In genomic region chr9:32445789-32446188, GRCm38 (mm10) we compare ENCODE assay signal across 9 mouse cellular contexts.
DNase-seq lines count a peak whose midpoint lies in the region; ATAC-seq and TF ChIP-seq lines count a peak whose summit lies in the region.
"Had no signal": no experiment of that assay in that cellular context is flagged by ENCODE, and none has a peak within 500 bp of the region (broad histone marks: within the 10 kb centered on the region; RNA-seq: fewer than 3 reads in every experiment).

No protein-coding gene starts in this region.

- no peak overlapping the region for H3K4me3 ChIP-seq in forebrain, postnatal 0 days (ENCODE audit: low read depth, low read length)
- H3K4me3 ChIP-seq in forebrain, embryonic 12.5 days (replicated peaks), result no peak overlapping the region
- H3K4me3 ChIP-seq in midbrain, postnatal 0 days (ENCODE audit: low read depth, low read length), result no peak overlapping the region
- no peak overlapping the region for H3K4me3 ChIP-seq in midbrain, embryonic 16.5 days (ENCODE audit: low read depth, low read length)
- H3K4me3 ChIP-seq: liver, embryonic 15.5 days had no signal

- H3K9ac ChIP-seq in forebrain, postnatal 0 days, result no peak overlapping the region
- no peak overlapping the region for H3K9ac ChIP-seq in forebrain, embryonic 12.5 days
- H3K9ac ChIP-seq in midbrain, postnatal 0 days (replicated peaks; ENCODE audit: low read length, poor library complexity, severe bottlenecking), result no peak overlapping the region
- H3K9ac ChIP-seq in midbrain, embryonic 16.5 days (ENCODE audit: low read depth, low read length), result no peak overlapping the region
- H3K9ac ChIP-seq: liver, embryonic 15.5 days had no signal

- no peaks in the 10 kb centered on the region for H3K9me3 ChIP-seq in forebrain, postnatal 0 days (ENCODE audit: low read length)
- H3K9me3 ChIP-seq in forebrain, embryonic 12.5 days, result no peaks in the 10 kb centered on the region
- H3K9me3 ChIP-seq in midbrain, postnatal 0 days (ENCODE audit: low read length), result no peaks in the 10 kb centered on the region
- H3K9me3 ChIP-seq in midbrain, embryonic 16.5 days (replicated peaks; ENCODE audit: control insufficient read depth, low read length, poor library complexity, severe bottlenecking), result no peaks in the 10 kb centered on the region
- H3K9me3 ChIP-seq: liver, embryonic 15.5 days had no signal

- H3K27ac ChIP-seq in forebrain, postnatal 0 days (ENCODE audit: low read depth, low read length), result no peak overlapping the region
- H3K27ac ChIP-seq in forebrain, embryonic 12.5 days, result no peak overlapping the region
- H3K27ac ChIP-seq in midbrain, postnatal 0 days (ENCODE audit: low read depth, low read length), result no peak overlapping the region
- no peak overlapping the region for H3K27ac ChIP-seq in midbrain, embryonic 16.5 days (ENCODE audit: low read length)
- H3K27ac ChIP-seq: liver, embryonic 15.5 days had no signal

- no peaks in the 10 kb centered on the region for H3K27me3 ChIP-seq in forebrain, postnatal 0 days (ENCODE audit: insufficient read depth, low read length)
- 0 out of 2 replicates have a peak, but pooled peaks cover 8% of the 10 kb centered on the region for H3K27me3 ChIP-seq in forebrain, embryonic 12.5 days
- no peaks in the 10 kb centered on the region for H3K27me3 ChIP-seq in midbrain, postnatal 0 days (ENCODE audit: insufficient read depth, low read length)
- H3K27me3 ChIP-seq in midbrain, embryonic 16.5 days (ENCODE audit: control insufficient read depth, insufficient read depth, low read depth, low read length), result no peaks in the 10 kb centered on the region
- H3K27me3 ChIP-seq: liver, embryonic 15.5 days had no signal

- no peak for ATAC-seq in forebrain, postnatal 0 days
- ATAC-seq in forebrain, embryonic 12.5 days (ENCODE audit: low FRiP score), result no peak
- ATAC-seq in midbrain, postnatal 0 days (ENCODE audit: low FRiP score), result no peak
- ATAC-seq in midbrain, embryonic 16.5 days, result no peak

- H3K36me3 ChIP-seq in forebrain, postnatal 0 days (ENCODE audit: insufficient read depth), result no peaks in the 10 kb centered on the region
- no peaks in the 10 kb centered on the region for H3K36me3 ChIP-seq in forebrain, embryonic 12.5 days (replicated peaks)
- H3K36me3 ChIP-seq in midbrain, postnatal 0 days (ENCODE audit: insufficient read depth, low read length), result no peaks in the 10 kb centered on the region
- no peaks in the 10 kb centered on the region for H3K36me3 ChIP-seq in midbrain, embryonic 16.5 days (ENCODE audit: control insufficient read depth, insufficient read depth, low read length)

- H3K4me2 ChIP-seq in forebrain, postnatal 0 days (ENCODE audit: low read depth), result no peak overlapping the region
- no peak overlapping the region for H3K4me2 ChIP-seq in forebrain, embryonic 12.5 days
- H3K4me2 ChIP-seq in midbrain, postnatal 0 days (ENCODE audit: low read depth, low read length, poor library complexity, severe bottlenecking), result no peak overlapping the region
- H3K4me2 ChIP-seq in midbrain, embryonic 16.5 days (ENCODE audit: low read length), result no peak overlapping the region
- H3K4me2 ChIP-seq: liver, embryonic 15.5 days had no signal

- peak; percentile 34 for TF ChIP-seq CTCF in forebrain, postnatal 0 days (IDR thresholded peaks at IDR 0.05; ENCODE audit: low read depth)
- peak; percentile 53 for TF ChIP-seq CTCF in midbrain, postnatal 0 days (IDR thresholded peaks at IDR 0.05)

- no peaks in the 10 kb centered on the region for H3K4me1 ChIP-seq in forebrain, postnatal 0 days (ENCODE audit: insufficient read depth)
- peaks cover 7% of the 10 kb centered on the region for H3K4me1 ChIP-seq in forebrain, embryonic 12.5 days
- no peaks in the 10 kb centered on the region for H3K4me1 ChIP-seq in midbrain, postnatal 0 days (ENCODE audit: insufficient read depth, low read length)
- no peaks in the 10 kb centered on the region for H3K4me1 ChIP-seq in midbrain, embryonic 16.5 days (ENCODE audit: control insufficient read depth, insufficient read depth, low read length)
- H3K4me1 ChIP-seq: liver, embryonic 15.5 days had no signal

- no peak for DNase-seq in forebrain, postnatal 0 days
- DNase-seq in midbrain, postnatal 0 days (ENCODE audit: low spot score), result peak; percentile 30
- DNase-seq in lung, postnatal 14 days, result peak; percentile 50
- no peak for DNase-seq in layer of hippocampus, adult 18-20 months (ENCODE audit: low spot score in 2 of 2)
- DNase-seq in right cerebral cortex, postnatal 36 days (ENCODE audit: low spot score in 2 of 2), result no peak
- no peak for DNase-seq in ovary, postnatal 36 days (ENCODE audit: low spot score)

- WGBS in forebrain, postnatal 0 days, result 67% methylated on average over 3 of the region's 3 CpGs
- 62% methylated on average over 3 of the region's 3 CpGs for WGBS in forebrain, embryonic 12.5 days
- 61% methylated on average over 3 of the region's 3 CpGs for WGBS in midbrain, postnatal 0 days
- 64% methylated on average over 3 of the region's 3 CpGs for WGBS in midbrain, embryonic 16.5 days

Comparison
In these comparisons a context has a peak if more than half of its experiments do, and no peak if none do; other contexts are left out.
1. DNase-seq: peak in midbrain, postnatal 0 days (single experiment) and lung, postnatal 14 days (single experiment); none in forebrain, postnatal 0 days (single experiment), layer of hippocampus, adult 18-20 months (0 of 2), right cerebral cortex, postnatal 36 days (0 of 2) and ovary, postnatal 36 days (single experiment).